Mouse (Mus musculus) retina, postnatal 1 day (tissue): ENCODE measurements at regions not wholly inside any gene's neighbourhood (a gene's known extent, or its start where the extent isn't known, plus 50 kb on each side); places are given as distances from the start of the nearest gene placed in this dataset.

Experiments
- DNase-seq: peaks from one replicate; pipeline ENCODE4 v3.0.0-alpha.2; 2012

- no peak for DNase-seq
Observed at GRCm38 (mm10) chr1:63918200-63918599, 149.1 kb upstream of the 4933402D24Rik start.

- no peak for DNase-seq
Observed at GRCm38 (mm10) chr1:63916907-63917650, 148.0 kb upstream of the 4933402D24Rik start.

GRCm38 (mm10) chr1:63910765-63911164 lies 141.7 kb upstream of the 4933402D24Rik start:
- no peak for DNase-seq

- no peak for DNase-seq
Observed at GRCm38 (mm10) chr1:63909191-63909590, 140.1 kb upstream of the 4933402D24Rik start.

- no peak for DNase-seq
Observed at GRCm38 (mm10) chr1:63903620-63904019, 134.6 kb upstream of the 4933402D24Rik start.

- no peak for DNase-seq
Observed at GRCm38 (mm10) chr1:63903201-63903600, 134.1 kb upstream of the 4933402D24Rik start.

- DNase-seq = peak; percentile 15
Observed at GRCm38 (mm10) chr1:63902391-63902790, 133.3 kb upstream of the 4933402D24Rik start.

- DNase-seq = peak; percentile 74
Observed at GRCm38 (mm10) chr1:63899631-63900577, 130.8 kb upstream of the 4933402D24Rik start.

GRCm38 (mm10) chr1:63898766-63899165 lies 129.7 kb upstream of the 4933402D24Rik start:
- DNase-seq = no peak

- peak; percentile 51 for DNase-seq
Observed at GRCm38 (mm10) chr1:63897556-63897955, 128.5 kb upstream of the 4933402D24Rik start.

- no peak for DNase-seq
Observed at GRCm38 (mm10) chr1:63879570-63879969, 110.5 kb upstream of the 4933402D24Rik start.

GRCm38 (mm10) chr1:63876589-63877251 lies 107.7 kb upstream of the 4933402D24Rik start:
- no peak for DNase-seq

GRCm38 (mm10) chr1:63875297-63875962 lies 106.4 kb upstream of the 4933402D24Rik start:
- DNase-seq = no peak

GRCm38 (mm10) chr1:63871831-63872230 lies 102.8 kb upstream of the 4933402D24Rik start:
- no peak for DNase-seq

- DNase-seq = no peak
Observed at GRCm38 (mm10) chr1:63869342-63869741, 100.3 kb upstream of the 4933402D24Rik start.

GRCm38 (mm10) chr1:63857933-63858649 lies 89.0 kb upstream of the 4933402D24Rik start:
- DNase-seq = peak; percentile 18

- DNase-seq = no peak
Observed at GRCm38 (mm10) chr1:63857468-63857867, 88.4 kb upstream of the 4933402D24Rik start.

GRCm38 (mm10) chr1:63856366-63856765 lies 87.3 kb upstream of the 4933402D24Rik start:
- no peak for DNase-seq

- peak; percentile 36 for DNase-seq
Observed at GRCm38 (mm10) chr1:63854794-63855193, 85.7 kb upstream of the 4933402D24Rik start.

- no peak for DNase-seq
Observed at GRCm38 (mm10) chr1:63851476-63852094, 82.5 kb upstream of the 4933402D24Rik start.

- DNase-seq = no peak
Observed at GRCm38 (mm10) chr1:63850262-63850661, 81.2 kb upstream of the 4933402D24Rik start.
